Mouse (Mus musculus) small intestine, adult 2 months (tissue): ENCODE measurements around the gene Exoc2.

Source experiments
- CTCF ChIP-seq: fragments of 200-500 bp; IDR thresholded peaks from 2 replicates; pipeline ENCODE4 v1.5.1; 2012; ENCODE audit warnings: low read depth, mild to moderate bottlenecking, control low read depth, inconsistent platforms, low read length, moderate library complexity, mixed read lengths; ENCODE audit not compliant: insufficient replicate concordance, insufficient read length; ENCODE audit errors: extremely low read depth
- POLR2A ChIP-seq: fragments of 200-500 bp; IDR thresholded peaks from 2 replicates; pipeline ENCODE4 v1.6.1; 2012; ENCODE audit warnings: low read depth, mild to moderate bottlenecking, control low read depth, inconsistent platforms, low read length, moderate library complexity

DNA sequence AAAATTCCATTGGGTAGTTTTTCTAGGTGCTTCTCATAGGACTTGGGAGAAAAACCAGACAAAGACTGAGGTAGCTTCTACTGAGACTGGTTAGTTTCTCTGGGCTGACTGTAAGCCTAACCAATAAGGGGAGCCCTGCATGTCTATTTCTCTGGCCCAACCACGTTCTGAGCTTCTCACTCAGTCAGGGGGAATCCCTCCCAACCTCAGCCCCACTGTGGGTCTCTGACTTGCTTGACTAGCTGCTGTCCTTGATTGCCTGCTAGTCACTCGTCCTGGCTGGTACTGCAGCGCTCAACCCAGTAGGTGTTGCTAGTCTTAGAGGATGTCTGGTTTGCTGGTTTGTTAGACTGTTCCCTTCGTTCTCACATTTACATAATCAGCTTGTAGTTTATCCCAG lies 130.8 kb downstream of the Exoc2 start:
- TF ChIP-seq CTCF (no peak), POLR2A (no peak)
